Mouse (Mus musculus): ENCODE results near the gene Dnaja4.

Dnaja4 gene

GRCm38 (mm10) chr9:54751684-54752083 lies 53.0 kb downstream of the Dnaja4 start:
- DNase-seq (ENCODE audit: low read depth) = no peak

- DNase-seq (ENCODE audit: low read depth) = no peak
These were observed 53.7 kb downstream of the Dnaja4 start for GRCm38 (mm10) chr9:54752201-54752943.

DNA sequence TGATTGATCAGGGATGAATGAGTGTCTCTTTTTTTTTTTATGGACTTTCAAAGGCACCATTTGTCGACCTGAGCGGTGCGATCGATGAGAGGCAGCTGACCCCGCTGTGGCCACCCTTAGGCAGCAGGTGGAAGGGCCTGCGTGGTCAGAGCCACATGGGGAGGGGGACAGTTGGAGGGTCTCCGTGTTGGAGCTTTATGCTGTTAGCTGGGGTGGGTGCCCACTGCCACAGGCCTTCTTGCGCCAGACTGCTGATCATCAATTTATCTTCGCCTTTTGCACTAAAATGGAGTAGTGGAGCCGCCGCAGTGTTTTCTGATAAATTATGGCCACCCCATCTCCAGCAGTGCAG lies 54.2 kb downstream of the Dnaja4 start:
- DNase-seq (ENCODE audit: low read depth) = no peak

DNA sequence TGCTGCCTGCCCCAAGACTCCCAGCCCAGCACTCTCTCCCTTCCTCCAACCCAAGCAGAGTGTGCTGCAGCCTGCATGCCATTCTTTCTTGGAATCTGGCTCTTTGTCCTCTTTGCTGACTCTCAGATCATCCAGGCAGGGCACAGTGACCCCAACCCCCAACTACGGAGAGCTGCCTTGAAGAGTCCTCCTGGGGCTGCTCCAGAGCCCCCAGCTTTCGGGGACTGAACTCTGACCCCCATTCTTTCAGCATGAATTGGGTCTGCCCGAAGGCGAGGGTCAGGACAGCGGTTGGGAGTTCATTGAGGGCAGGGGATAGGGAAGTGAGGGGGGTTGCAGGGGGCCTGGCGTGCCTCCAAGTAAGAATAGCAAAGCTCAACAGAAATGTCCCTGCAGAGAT lies 60.9 kb downstream of the Dnaja4 start:
- DNase-seq (ENCODE audit: low read depth) = no peak

- no peak for DNase-seq (ENCODE audit: low read depth)
These were observed 65.4 kb downstream of the Dnaja4 start for GRCm38 (mm10) chr9:54764091-54764490.

DNA sequence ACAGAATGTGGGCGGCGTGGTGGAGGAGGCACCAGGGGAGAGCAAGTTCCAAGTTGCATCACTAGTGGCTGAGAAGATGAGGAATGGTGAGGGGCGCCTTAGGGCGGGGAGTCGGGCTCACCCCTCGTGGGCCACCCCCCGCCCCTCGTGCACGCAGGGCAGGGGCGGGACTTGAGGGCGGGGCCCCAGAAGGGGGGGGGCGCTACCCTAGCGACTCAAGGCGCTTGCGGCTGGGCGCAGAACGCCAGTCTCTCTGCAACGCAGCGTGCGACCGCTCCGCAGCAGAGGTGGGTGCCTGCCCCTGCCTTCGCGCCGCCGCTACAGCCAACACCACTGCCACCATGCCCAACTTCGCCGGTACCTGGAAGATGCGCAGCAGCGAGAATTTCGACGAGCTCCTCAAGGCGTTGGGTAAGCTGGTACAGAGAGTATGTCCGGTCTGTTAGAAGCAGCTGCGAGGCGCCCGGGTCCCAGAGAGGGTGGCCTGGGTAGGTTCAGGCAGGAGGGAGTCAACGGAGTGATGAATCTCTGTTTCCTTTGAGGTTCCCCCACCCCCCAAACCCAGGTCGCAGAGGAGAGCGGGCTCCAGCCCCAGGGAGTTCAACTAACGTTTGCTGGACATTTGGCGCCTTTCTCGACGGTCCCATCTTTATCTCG lies 66.0 kb downstream of the Dnaja4 start, which contains the start of gene Crabp1:
Gene Crabp1 (plus strand): TSS at position 188 of the 657 bp plus-strand sequence.
- DNase-seq (ENCODE audit: low read depth) = no peak

GRCm38 (mm10) chr9:54765336-54766085 lies 66.8 kb downstream of the Dnaja4 start:
- DNase-seq (ENCODE audit: low read depth) = no peak
